Mouse (Mus musculus) limb, embryonic 13.5 days (tissue): ENCODE results near the gene Fbxw7. TPM values are rescaled to one million over a fixed set of nuclear protein-coding genes. Genes with fewer than 3 reads are reported as not detected.

Source experiments
- ATAC-seq: fragments of 200-750 bp; cut with Nextera tagmentation; 2 replicates; pipeline ENCODE4 v1.8.0; 2017; ENCODE audit warnings: low read depth, moderate number of reproducible peaks, moderate TSS enrichment; ENCODE audit not compliant: low FRiP score
- H3K27ac ChIP-seq: fragments of 300-500 bp; sonication (generic); 2 replicates; pipeline ENCODE4 v1.5.1; 2015; ENCODE audit warnings: inconsistent platforms, mild to moderate bottlenecking, moderate library complexity
- H3K27me3 ChIP-seq: fragments of 300-500 bp; sonication (generic); 2 replicates; pipeline ENCODE4 v1.6.1; 2015; ENCODE audit warnings: mild to moderate bottlenecking, inconsistent platforms
- H3K36me3 ChIP-seq: fragments of 300-500 bp; sonication (generic); 2 replicates; pipeline ENCODE4 v1.6.1; 2015; ENCODE audit warnings: inconsistent platforms, mild to moderate bottlenecking, moderate library complexity
- H3K4me1 ChIP-seq: fragments of 300-500 bp; sonication (generic); 2 replicates; pipeline ENCODE4 v1.6.1; 2015; ENCODE audit warnings: inconsistent platforms
- H3K4me2 ChIP-seq: fragments of 300-500 bp; sonication (generic); replicated peaks from 2 replicates; pipeline ENCODE4 v1.6.1; 2015; ENCODE audit warnings: inconsistent platforms, mild to moderate bottlenecking, moderate library complexity
- H3K4me3 ChIP-seq: fragments of 300-500 bp; sonication (generic); 2 replicates; pipeline ENCODE4 v1.5.1; 2015; ENCODE audit warnings: moderate library complexity, mild to moderate bottlenecking, inconsistent platforms
- H3K9ac ChIP-seq: fragments of 300-500 bp; sonication (generic); 2 replicates; pipeline ENCODE4 v1.6.1; 2015; ENCODE audit warnings: mild to moderate bottlenecking, inconsistent platforms
- H3K9me3 ChIP-seq: fragments of 300-500 bp; sonication (generic); 2 replicates; pipeline ENCODE4 v1.6.1; 2016; ENCODE audit warnings: inconsistent platforms
- WGBS: fragments of 180-500 bp; shearing (Covaris S2); methylation state at CpG from one replicate; pipeline ENCODE4 v1.1.7; 2015; 5-methylcytosine and 5-hydroxymethylcytosine counted together
- polyA plus RNA-seq: library from polyadenylated mRNA; unstranded; fragments of >200 nt; fragmentation: Nextera tagmentation; extraction: Ambion mirVana; gene quantifications from 2 replicates; pipeline ENCODE4 v1.2.1, GENCODE M21; 2015

The Fbxw7 gene
- polyA plus RNA-seq, 1 experiment from 2014 or later, result 13.3 TPM

DNA sequence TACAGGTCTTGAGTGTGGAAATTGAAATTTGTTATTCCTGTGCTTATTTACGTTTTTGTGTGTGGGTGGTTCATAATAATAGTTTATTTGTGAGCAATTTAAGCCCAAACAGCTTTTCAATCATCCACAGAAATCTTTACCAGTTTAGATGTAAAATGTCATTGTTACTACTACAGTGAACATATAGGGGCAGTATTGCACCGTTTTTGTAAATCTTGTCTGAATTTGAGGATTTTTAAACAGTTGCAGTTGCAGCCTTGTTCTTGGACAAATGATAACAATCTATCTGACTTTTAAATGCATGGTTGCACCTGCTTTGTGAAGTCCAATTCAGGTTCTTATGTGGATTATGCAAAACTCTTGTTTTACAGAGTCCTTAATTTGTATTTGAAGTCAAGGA, 121.2 kb downstream of the Fbxw7 start:
- Histone ChIP-seq H3K4me2 (no peak overlapping the region), H3K9me3 (no peaks in the 10 kb centered on the region), H3K36me3 (no peaks in the 10 kb centered on the region), H3K27me3 (no peaks in the 10 kb centered on the region), H3K4me1 (0 out of 2 replicates have a peak, but pooled peaks cover 5% of the 10 kb centered on the region), H3K27ac (no peak overlapping the region), H3K9ac (no peak overlapping the region), H3K4me3 (no peak overlapping the region)
- 53% methylated on average over 2 of the region's 2 CpGs for WGBS
- no peak for ATAC-seq

DNA sequence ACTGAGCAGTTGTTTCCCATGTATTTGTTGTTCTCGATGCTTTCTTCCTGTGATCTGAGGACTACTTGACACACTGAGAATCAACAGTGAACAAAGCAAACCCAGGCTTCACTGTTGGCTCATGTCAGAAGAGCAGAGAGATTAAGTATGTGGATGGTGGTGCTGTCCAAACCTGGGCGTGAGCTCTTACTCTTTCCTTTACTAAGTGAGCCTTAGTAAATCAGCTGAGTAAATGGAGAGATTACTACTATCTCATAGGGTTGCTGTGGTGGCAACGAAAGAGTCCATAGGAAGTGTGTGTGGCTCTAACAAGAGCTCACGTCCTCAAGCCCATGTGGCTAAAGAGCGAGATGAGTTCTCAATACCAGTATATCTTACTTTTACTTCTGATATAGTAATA, 121.9 kb downstream of the Fbxw7 start:
- no peak for ATAC-seq
- Histone ChIP-seq H3K4me1 (0 out of 2 replicates have a peak, but pooled peaks cover 5% of the 10 kb centered on the region), H3K27me3 (no peaks in the 10 kb centered on the region), H3K9me3 (no peaks in the 10 kb centered on the region), H3K4me3 (no peak overlapping the region), H3K36me3 (no peaks in the 10 kb centered on the region), H3K9ac (no peak overlapping the region), H3K27ac (no peak overlapping the region), H3K4me2 (no peak overlapping the region)
- WGBS, result 92% methylated on average over 5 of the region's 5 CpGs

DNA sequence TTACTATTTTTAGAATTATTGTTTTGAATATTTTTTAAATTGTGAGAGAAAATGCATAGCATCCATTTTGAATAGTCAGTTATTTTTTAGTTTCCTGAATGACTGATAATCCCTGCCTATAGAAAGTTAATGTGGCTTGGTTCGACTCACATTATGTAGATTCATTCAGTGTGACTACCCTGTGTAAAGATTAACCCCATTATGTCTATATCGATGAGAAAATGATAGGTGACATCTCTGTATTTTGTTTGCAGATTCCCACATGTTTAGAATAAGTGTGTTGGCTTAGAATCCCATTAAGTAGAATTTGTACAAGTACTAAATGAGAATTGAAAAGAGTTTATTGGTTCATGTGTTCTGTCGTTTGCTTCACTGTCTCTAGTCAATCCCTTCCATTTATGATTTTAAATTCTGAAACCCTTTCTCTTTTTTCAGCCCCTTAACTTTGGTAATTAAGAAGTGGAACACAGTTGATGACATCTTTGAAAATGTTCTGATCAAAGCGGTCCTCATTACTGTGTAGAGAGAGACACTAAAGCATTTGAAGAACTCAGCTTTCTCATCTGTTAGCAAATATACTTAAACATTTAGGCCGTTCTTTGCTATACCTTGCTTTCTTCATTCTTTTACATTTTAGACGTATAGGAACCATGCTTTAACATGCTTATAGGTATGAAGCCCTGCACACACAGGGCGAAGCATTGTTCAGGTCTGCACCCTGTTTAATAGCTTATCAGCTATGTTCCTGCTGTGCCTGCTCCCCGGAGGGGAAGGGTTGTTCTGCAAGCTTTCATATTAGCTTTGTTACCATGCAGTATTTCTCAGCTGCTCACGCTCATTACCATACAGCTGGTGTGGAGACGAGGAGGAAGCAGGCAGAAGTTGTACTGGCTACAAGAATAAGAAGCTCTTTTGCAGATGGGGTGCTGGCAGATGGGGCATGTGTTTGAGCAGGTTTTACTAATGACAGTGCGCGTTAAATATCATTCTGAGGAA, 122.6 kb downstream of the Fbxw7 start:
- 63% methylated on average over 12 of the region's 12 CpGs for WGBS
- H3K4me2 ChIP-seq, result no peak overlapping the region
- H3K27ac ChIP-seq, result no peak overlapping the region
- no peaks in the 10 kb centered on the region for H3K9me3 ChIP-seq
- H3K27me3 ChIP-seq, result no peaks in the 10 kb centered on the region
- ATAC-seq, result no peak
- no peaks in the 10 kb centered on the region for H3K36me3 ChIP-seq
- 0 out of 2 replicates have a peak, but pooled peaks cover 5% of the 10 kb centered on the region for H3K4me1 ChIP-seq
- H3K9ac ChIP-seq, result no peak overlapping the region
- H3K4me3 ChIP-seq, result no peak overlapping the region

GRCm38 (mm10) chr3:84944933-84945332, 129.9 kb downstream of the Fbxw7 start:
- no peaks in the 10 kb centered on the region for H3K36me3 ChIP-seq
- H3K4me1 ChIP-seq, result no peaks in the 10 kb centered on the region
- no peak overlapping the region for H3K4me2 ChIP-seq
- no peaks in the 10 kb centered on the region for H3K9me3 ChIP-seq
- no peak overlapping the region for H3K4me3 ChIP-seq
- 91% methylated on average over 3 of the region's 3 CpGs for WGBS
- no peaks in the 10 kb centered on the region for H3K27me3 ChIP-seq
- H3K27ac ChIP-seq, result no peak overlapping the region
- ATAC-seq, result no peak
- H3K9ac ChIP-seq, result no peak overlapping the region

DNA sequence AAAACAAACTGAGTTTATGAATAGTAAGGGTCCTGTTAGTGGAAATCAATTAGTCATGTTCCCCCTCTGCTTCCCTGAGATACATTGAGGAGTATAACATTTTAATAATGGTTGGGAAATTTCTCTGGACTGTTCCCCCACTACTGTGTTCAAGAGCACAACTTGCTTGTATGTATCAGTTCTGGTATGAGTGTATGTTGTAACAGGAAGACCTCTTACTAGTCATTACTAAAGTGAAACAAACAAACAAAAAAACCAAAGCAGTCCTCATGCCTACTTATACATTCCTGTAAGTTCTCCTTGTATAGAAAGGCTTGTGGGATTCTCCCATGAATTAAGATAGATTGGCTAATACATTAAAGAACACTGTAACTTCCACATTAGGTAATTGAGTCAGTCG, 131.3 kb downstream of the Fbxw7 start:
- WGBS, result 91% methylated on average over 1 of the region's 1 CpGs
- Histone ChIP-seq H3K4me2 (no peak overlapping the region), H3K36me3 (no peaks in the 10 kb centered on the region), H3K4me3 (no peak overlapping the region), H3K27ac (no peak overlapping the region), H3K9me3 (no peaks in the 10 kb centered on the region), H3K27me3 (no peaks in the 10 kb centered on the region), H3K9ac (no peak overlapping the region), H3K4me1 (no peaks in the 10 kb centered on the region)
- ATAC-seq, result no peak

DNA sequence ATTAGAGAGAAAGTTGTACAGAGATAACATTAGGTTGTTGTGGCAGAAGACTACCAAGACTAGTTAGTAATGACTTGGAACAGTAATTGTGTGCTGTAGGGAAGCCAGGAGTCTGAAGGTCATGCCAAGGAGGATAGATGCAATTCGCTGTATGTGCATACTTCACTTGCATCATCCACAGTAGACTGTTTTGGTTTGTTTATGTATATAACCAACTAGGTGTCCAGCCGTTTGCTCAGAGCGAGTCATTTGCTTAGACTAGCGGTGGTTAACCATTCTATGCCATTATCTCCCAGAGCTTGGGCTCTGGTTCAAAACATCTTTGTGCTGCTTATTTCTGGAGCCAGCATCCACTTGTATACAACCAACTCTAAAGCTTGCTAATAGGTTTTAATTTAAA, 134.3 kb downstream of the Fbxw7 start:
- no peak for ATAC-seq
- Histone ChIP-seq H3K27ac (no peak overlapping the region), H3K27me3 (no peaks in the 10 kb centered on the region), H3K4me3 (no peak overlapping the region), H3K9me3 (no peaks in the 10 kb centered on the region), H3K4me1 (0 out of 2 replicates have a peak, but pooled peaks cover 10% of the 10 kb centered on the region), H3K36me3 (no peaks in the 10 kb centered on the region), H3K4me2 (no peak overlapping the region), H3K9ac (no peak overlapping the region)
- 91% methylated on average over 4 of the region's 4 CpGs for WGBS

DNA sequence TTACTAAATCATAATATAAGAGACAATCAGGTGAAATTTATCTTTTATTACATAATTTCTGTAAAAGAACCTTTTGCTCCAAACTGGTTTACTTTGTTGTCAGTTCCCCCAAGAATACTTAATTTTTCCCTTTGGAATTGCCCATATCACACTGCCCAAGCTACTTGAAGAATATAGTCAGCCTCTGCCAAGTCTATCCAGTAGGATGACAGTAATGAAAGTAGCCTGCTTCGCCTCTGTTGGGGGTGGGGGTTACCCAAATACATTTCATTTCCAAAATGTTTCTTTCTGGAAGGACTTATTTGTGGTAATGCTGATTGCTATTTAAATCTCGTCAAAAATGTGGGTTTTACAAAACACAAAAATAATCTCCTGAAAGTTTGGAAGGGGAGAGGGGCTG, 136.6 kb downstream of the Fbxw7 start:
- Histone ChIP-seq H3K4me3 (peak overlapping the region; percentile 47), H3K27me3 (no peaks in the 10 kb centered on the region), H3K4me1 (0 out of 2 replicates have a peak, but pooled peaks cover 10% of the 10 kb centered on the region), H3K9ac (peak overlapping the region; percentile 69), H3K27ac (no peak overlapping the region; the same call in 1 of the 2 replicates), H3K4me2 (peak overlapping the region; percentile 76), H3K9me3 (no peaks in the 10 kb centered on the region), H3K36me3 (no peaks in the 10 kb centered on the region)
- WGBS, result 30% methylated on average over 2 of the region's 2 CpGs
- no peak; the same call in 1 of the 2 replicates for ATAC-seq

GRCm38 (mm10) chr3:84952135-84952534, 137.1 kb downstream of the Fbxw7 start:
- Histone ChIP-seq H3K27me3 (no peaks in the 10 kb centered on the region), H3K4me3 (peak overlapping the region; percentile 47), H3K4me1 (0 out of 2 replicates have a peak, but pooled peaks cover 10% of the 10 kb centered on the region), H3K27ac (peak overlapping the region; percentile 55; the same call in 1 of the 2 replicates), H3K36me3 (no peaks in the 10 kb centered on the region), H3K9me3 (no peaks in the 10 kb centered on the region), H3K9ac (peak overlapping the region; percentile 69), H3K4me2 (peak overlapping the region; percentile 76)
- peak; percentile 96 for ATAC-seq
- 10% methylated on average over 13 of the region's 13 CpGs for WGBS

GRCm38 (mm10) chr3:84952585-84953187, 137.6 kb downstream of the Fbxw7 start:
- Histone ChIP-seq H3K9ac (peak overlapping the region; percentile 69), H3K27me3 (no peaks in the 10 kb centered on the region), H3K9me3 (no peaks in the 10 kb centered on the region), H3K27ac (no peak overlapping the region; the same call in 1 of the 2 replicates), H3K36me3 (no peaks in the 10 kb centered on the region), H3K4me2 (peak overlapping the region; percentile 76), H3K4me1 (0 out of 2 replicates have a peak, but pooled peaks cover 10% of the 10 kb centered on the region), H3K4me3 (peak overlapping the region; percentile 47)
- 49% methylated on average over 7 of the region's 7 CpGs for WGBS
- no peak for ATAC-seq

DNA sequence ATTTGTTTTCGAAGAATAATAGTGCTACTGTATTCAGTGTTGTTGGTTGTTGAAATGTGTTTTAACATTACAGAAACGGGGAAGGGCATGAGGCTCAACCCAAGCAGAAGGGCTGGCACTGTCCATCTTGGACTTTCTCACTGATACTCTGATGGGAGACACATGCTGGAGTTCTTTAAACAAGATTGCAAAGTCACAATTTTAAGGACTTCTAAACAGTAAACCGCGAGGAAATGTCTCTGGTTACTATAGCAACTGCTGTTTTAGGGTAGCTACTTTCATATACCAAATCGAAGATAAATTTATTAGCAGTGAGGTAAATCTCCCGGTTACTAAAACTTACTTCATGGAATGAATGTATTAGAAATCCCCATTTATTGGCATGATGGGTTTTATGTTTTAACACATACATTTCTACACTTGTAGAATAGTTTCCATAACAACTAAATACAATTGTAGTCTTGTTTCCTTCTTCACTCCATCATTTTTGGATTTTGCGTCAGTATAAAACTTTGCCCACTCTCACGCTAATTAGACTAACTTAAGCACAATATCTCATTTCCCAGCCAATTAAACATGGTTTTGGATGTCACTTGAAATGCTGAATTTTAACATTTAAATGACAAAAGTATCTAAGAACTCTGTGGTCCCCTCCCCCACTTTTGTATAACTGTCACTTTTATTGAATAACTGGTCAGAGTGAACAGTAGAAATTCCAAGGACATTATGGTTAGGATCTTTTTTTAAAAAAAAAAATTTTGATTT, 140.1 kb downstream of the Fbxw7 start:
- no peak overlapping the region for H3K9ac ChIP-seq
- H3K27me3 ChIP-seq, result no peaks in the 10 kb centered on the region
- no peak overlapping the region for H3K4me3 ChIP-seq
- 0 out of 2 replicates have a peak, but pooled peaks cover 10% of the 10 kb centered on the region for H3K4me1 ChIP-seq
- no peaks in the 10 kb centered on the region for H3K9me3 ChIP-seq
- H3K27ac ChIP-seq, result no peak overlapping the region
- 0 out of 2 replicates have a peak, but pooled peaks cover 2% of the 10 kb centered on the region for H3K36me3 ChIP-seq
- 85% methylated on average over 8 of the region's 8 CpGs for WGBS
- H3K4me2 ChIP-seq, result no peak overlapping the region
- no peak for ATAC-seq

GRCm38 (mm10) chr3:84955857-84956256, 140.8 kb downstream of the Fbxw7 start:
- WGBS, result 83% methylated on average over 4 of the region's 4 CpGs
- H3K9ac ChIP-seq, result no peak overlapping the region
- ATAC-seq, result no peak
- 0 out of 2 replicates have a peak, but pooled peaks cover 2% of the 10 kb centered on the region for H3K36me3 ChIP-seq
- H3K9me3 ChIP-seq, result no peaks in the 10 kb centered on the region
- no peak overlapping the region for H3K4me2 ChIP-seq
- H3K4me1 ChIP-seq, result 0 out of 2 replicates have a peak, but pooled peaks cover 10% of the 10 kb centered on the region
- H3K4me3 ChIP-seq, result no peak overlapping the region
- no peak overlapping the region for H3K27ac ChIP-seq
- no peaks in the 10 kb centered on the region for H3K27me3 ChIP-seq
